Mouse (Mus musculus): ENCODE measurements around the gene Adgrl2. TPM values are rescaled to one million over a fixed set of nuclear protein-coding genes. Genes with fewer than 3 reads are reported as not detected.

Gene Adgrl2
- total and polyA plus RNA-seq, 3 experiments = 29.5 to 55.2 (median 52.3) TPM

- TF ChIP-seq CTCF (IDR thresholded peaks at IDR 0.05) (no peak), EP300 (IDR thresholded peaks at IDR 0.05; ENCODE audit: insufficient read depth, low read depth, low read length) (no peak), POLR2A (IDR thresholded peaks at IDR 0.05; ENCODE audit: insufficient read depth, low read depth, low read length) (no peak)
- intact Hi-C loops (cut with DNase I) = loop anchor here (10.0 kb wide), 1 partner anchor 606 kb away; no protein-coding TSS in a partner anchor
- Histone ChIP-seq H3K36me3 (ENCODE audit: control insufficient read depth, insufficient read depth, low read length) (peaks cover 16% of the 10 kb centered on the region), H3K79me2 (replicated peaks; ENCODE audit: control insufficient read depth, insufficient read depth, low read length) (no peaks in the 10 kb centered on the region), H3K4me1 (ENCODE audit: control insufficient read depth, insufficient read depth, low read length) (peaks cover 3% of the 10 kb centered on the region), H3K4me3 (no peak overlapping the region), H3K27ac (no peak overlapping the region), H3K27me3 (ENCODE audit: control insufficient read depth, insufficient read depth, low read length) (no peaks in the 10 kb centered on the region), H3K9ac (ENCODE audit: low read depth, low read length) (no peak overlapping the region)
- no peak for DNase-seq
- 94% methylated on average over 13 of the region's 13 CpGs for WGBS
These were observed 151.5 kb downstream of the Adgrl2 start for GRCm38 (mm10) chr3:148838835-148839296.

GRCm38 (mm10) chr3:148838095-148838834 is 152.1 kb downstream of the Adgrl2 start:
- Histone ChIP-seq H3K27ac (no peak overlapping the region), H3K4me1 (ENCODE audit: control insufficient read depth, insufficient read depth, low read length) (peaks cover 3% of the 10 kb centered on the region), H3K9ac (ENCODE audit: low read depth, low read length) (no peak overlapping the region), H3K4me3 (no peak overlapping the region), H3K79me2 (replicated peaks; ENCODE audit: control insufficient read depth, insufficient read depth, low read length) (no peaks in the 10 kb centered on the region), H3K27me3 (ENCODE audit: control insufficient read depth, insufficient read depth, low read length) (no peaks in the 10 kb centered on the region), H3K36me3 (ENCODE audit: control insufficient read depth, insufficient read depth, low read length) (peaks cover 12% of the 10 kb centered on the region)
- intact Hi-C loops (cut with DNase I) = loop anchor here (10.0 kb wide), 1 partner anchor 607 kb away; no protein-coding TSS in a partner anchor
- TF ChIP-seq POLR2A (IDR thresholded peaks at IDR 0.05; ENCODE audit: insufficient read depth, low read depth, low read length) = no peak
- no peak for TF ChIP-seq EP300 (IDR thresholded peaks at IDR 0.05; ENCODE audit: insufficient read depth, low read depth, low read length)
- TF ChIP-seq CTCF (IDR thresholded peaks at IDR 0.05) = no peak
- WGBS = 72% methylated on average over 13 of the region's 13 CpGs
- DNase-seq = no peak

- H3K4me3 ChIP-seq = no peak overlapping the region
- no peak overlapping the region for H3K9ac ChIP-seq (ENCODE audit: low read depth, low read length)
- H3K79me2 ChIP-seq (replicated peaks; ENCODE audit: control insufficient read depth, insufficient read depth, low read length) = no peaks in the 10 kb centered on the region
- no peaks in the 10 kb centered on the region; the same call in 1 of the 2 replicates for H3K4me1 ChIP-seq (ENCODE audit: control insufficient read depth, insufficient read depth, low read length)
- intact Hi-C loops (cut with DNase I) = loop anchor here (10.0 kb wide), 1 partner anchor 610 kb away; no protein-coding TSS in a partner anchor
- 93% methylated on average over 12 of the region's 12 CpGs for WGBS
- TF ChIP-seq CTCF (IDR thresholded peaks at IDR 0.05) = no peak
- no peak for TF ChIP-seq POLR2A (IDR thresholded peaks at IDR 0.05; ENCODE audit: insufficient read depth, low read depth, low read length)
- TF ChIP-seq EP300 (IDR thresholded peaks at IDR 0.05; ENCODE audit: insufficient read depth, low read depth, low read length) = no peak
- no peaks in the 10 kb centered on the region for H3K27me3 ChIP-seq (ENCODE audit: control insufficient read depth, insufficient read depth, low read length)
- H3K27ac ChIP-seq = no peak overlapping the region
- DNase-seq = no peak
- peaks cover 6% of the 10 kb centered on the region for H3K36me3 ChIP-seq (ENCODE audit: control insufficient read depth, insufficient read depth, low read length)
These were observed 155.2 kb downstream of the Adgrl2 start for GRCm38 (mm10) chr3:148835136-148835535.

- no peak for TF ChIP-seq CTCF (IDR thresholded peaks at IDR 0.05)
- TF ChIP-seq POLR2A (IDR thresholded peaks at IDR 0.05; ENCODE audit: insufficient read depth, low read depth, low read length) = no peak
- TF ChIP-seq EP300 (IDR thresholded peaks at IDR 0.05; ENCODE audit: insufficient read depth, low read depth, low read length) = no peak
- Histone ChIP-seq H3K27me3 (ENCODE audit: control insufficient read depth, insufficient read depth, low read length) (no peaks in the 10 kb centered on the region), H3K79me2 (replicated peaks; ENCODE audit: control insufficient read depth, insufficient read depth, low read length) (no peaks in the 10 kb centered on the region), H3K4me3 (no peak overlapping the region), H3K27ac (no peak overlapping the region), H3K36me3 (ENCODE audit: control insufficient read depth, insufficient read depth, low read length) (peaks cover 3% of the 10 kb centered on the region), H3K4me1 (ENCODE audit: control insufficient read depth, insufficient read depth, low read length) (no peaks in the 10 kb centered on the region), H3K9ac (ENCODE audit: low read depth, low read length) (no peak overlapping the region)
- intact Hi-C loops (cut with DNase I) = loop anchor here (10.0 kb wide), 1 partner anchor 612 kb away; no protein-coding TSS in a partner anchor
- 96% methylated on average over 20 of the region's 20 CpGs for WGBS
- no peak for DNase-seq
These were observed 157.1 kb downstream of the Adgrl2 start for GRCm38 (mm10) chr3:148833070-148833769.

- H3K9ac ChIP-seq (ENCODE audit: low read depth, low read length) = no peak overlapping the region
- no peak overlapping the region for H3K4me3 ChIP-seq
- 79% methylated on average over 4 of the region's 4 CpGs for WGBS
- no peaks in the 10 kb centered on the region for H3K27me3 ChIP-seq (ENCODE audit: control insufficient read depth, insufficient read depth, low read length)
- intact Hi-C loops (cut with DNase I) = loop anchor here (10.0 kb wide), 1 partner anchor 613 kb away; no protein-coding TSS in a partner anchor
- no peaks in the 10 kb centered on the region for H3K79me2 ChIP-seq (replicated peaks; ENCODE audit: control insufficient read depth, insufficient read depth, low read length)
- DNase-seq = no peak
- TF ChIP-seq CTCF (IDR thresholded peaks at IDR 0.05) (no peak), POLR2A (IDR thresholded peaks at IDR 0.05; ENCODE audit: insufficient read depth, low read depth, low read length) (no peak), EP300 (IDR thresholded peaks at IDR 0.05; ENCODE audit: insufficient read depth, low read depth, low read length) (no peak)
- no peak overlapping the region for H3K27ac ChIP-seq
- no peaks in the 10 kb centered on the region for H3K4me1 ChIP-seq (ENCODE audit: control insufficient read depth, insufficient read depth, low read length)
- no peaks in the 10 kb centered on the region for H3K36me3 ChIP-seq (ENCODE audit: control insufficient read depth, insufficient read depth, low read length)
These were observed 158.4 kb downstream of the Adgrl2 start for GRCm38 (mm10) chr3:148832001-148832400.
